Mouse (Mus musculus) spleen, postnatal 4 days (tissue): ENCODE measurements around the gene Icam4.
A peak's percentile ranks its signal among the peaks of the same experiment; 100 is the strongest.
"Not testable (repeated sequence)": the region's sequence is repeated elsewhere in the genome, so short reads cannot be mapped to it uniquely, and the experiment has no call there.

Experiments
- DNase-seq, 2 experiments: peaks; one replicate each; pipeline ENCODE4 v3.0.0; 2022; ENCODE audit warnings: low spot score in 2 of 2

Icam4 gene

DNA sequence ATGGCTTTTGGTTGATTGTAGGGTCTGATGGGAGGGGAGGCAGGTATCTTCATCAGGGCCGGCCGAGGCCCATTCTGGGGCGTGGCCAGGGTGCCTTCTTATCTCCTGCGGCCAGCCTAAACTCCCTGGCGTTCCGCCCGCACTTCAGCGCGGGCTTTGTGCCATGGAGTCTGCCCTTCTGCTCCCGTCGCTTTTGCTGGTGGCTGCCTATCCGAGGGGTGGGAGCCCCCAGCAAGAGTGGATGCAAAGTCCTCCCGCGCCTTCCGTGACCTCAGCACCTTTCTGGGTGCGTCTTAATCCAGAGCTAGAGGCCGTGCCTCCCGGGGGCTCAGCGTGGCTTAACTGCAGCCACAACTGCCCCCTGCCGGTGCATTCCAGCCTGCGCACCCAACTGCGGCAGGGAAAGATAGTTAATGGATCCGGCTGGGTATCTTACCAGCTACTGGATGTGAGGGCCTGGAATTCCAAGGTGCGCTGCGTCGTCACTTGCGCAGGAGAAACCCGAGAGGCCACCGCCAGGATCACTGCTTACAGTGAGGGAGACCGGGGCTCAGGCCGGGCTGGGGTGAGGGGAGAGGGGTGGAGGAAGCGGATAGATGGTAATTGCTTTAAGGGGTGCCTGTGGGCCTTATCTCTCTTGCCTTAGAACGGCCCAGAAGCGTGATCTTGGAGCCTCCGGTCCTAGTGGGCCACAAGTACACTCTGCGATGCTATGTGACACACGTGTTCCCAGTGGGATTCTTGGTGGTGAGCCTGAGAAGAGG is at the start of gene Icam4:
Gene Icam4, plus strand, starts transcription at position 83 of the 764 bp plus-strand sequence.
- peak; percentile 89 to 95 for DNase-seq

DNA sequence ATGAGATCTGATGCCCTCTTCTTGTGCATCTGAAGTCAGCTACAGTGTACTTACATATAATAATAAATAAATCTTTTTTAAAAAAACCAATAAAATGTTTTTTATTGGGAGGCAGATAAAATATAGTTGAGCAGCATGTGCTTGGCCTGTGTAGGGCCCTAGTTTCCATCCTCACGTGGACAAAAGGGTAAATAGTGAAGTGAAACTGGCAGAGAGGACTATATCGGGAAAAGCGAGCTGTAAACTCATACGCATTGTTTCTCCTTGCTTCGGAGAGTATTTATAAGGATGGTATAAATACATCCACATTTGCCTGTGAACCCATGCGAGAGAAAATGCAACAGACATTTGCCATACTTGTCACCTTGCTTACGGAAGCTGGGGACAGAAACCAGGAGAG is 49.4 kb upstream of the Icam4 start:
- DNase-seq, result no peak

DNA sequence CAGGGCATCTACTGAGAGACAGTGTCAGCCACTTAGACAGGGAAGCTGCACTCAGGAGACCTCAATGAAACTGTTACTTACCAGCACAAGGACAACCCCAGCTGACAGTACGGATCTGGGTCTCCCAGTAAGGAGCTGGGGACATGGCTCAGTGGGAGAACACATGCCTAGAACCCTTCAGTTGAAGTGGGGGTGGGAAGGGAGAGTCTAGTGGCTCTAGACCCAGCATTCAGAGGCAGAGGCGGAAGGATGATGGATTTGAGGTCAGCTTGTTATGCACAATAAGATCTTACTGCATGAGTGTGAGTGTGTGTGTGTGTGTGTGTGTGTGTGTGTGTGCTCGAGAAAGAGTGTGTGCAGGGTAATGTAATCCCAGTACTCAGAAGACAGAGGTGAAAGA is 47.0 kb upstream of the Icam4 start:
- no peak for DNase-seq

DNA sequence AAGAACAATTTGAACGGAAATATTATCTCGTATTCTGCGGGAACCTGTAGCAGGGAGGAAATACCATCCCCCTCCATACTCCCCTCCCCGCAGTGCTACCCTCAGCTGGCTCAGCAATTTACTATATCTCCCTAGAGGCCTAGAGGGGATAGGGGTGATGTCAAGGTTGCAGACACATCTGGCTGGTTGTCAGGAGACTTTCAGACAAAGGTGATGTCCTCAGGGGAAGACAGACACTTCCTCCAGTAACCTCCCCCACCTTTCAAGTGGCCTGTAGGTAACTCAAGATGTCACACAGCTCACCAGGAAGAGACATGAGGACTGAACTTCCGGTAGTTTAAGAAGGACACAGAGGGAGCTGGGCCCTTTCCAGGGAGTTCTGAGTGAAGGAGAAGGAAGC is 46.0 kb upstream of the Icam4 start:
- no peak for DNase-seq

DNA sequence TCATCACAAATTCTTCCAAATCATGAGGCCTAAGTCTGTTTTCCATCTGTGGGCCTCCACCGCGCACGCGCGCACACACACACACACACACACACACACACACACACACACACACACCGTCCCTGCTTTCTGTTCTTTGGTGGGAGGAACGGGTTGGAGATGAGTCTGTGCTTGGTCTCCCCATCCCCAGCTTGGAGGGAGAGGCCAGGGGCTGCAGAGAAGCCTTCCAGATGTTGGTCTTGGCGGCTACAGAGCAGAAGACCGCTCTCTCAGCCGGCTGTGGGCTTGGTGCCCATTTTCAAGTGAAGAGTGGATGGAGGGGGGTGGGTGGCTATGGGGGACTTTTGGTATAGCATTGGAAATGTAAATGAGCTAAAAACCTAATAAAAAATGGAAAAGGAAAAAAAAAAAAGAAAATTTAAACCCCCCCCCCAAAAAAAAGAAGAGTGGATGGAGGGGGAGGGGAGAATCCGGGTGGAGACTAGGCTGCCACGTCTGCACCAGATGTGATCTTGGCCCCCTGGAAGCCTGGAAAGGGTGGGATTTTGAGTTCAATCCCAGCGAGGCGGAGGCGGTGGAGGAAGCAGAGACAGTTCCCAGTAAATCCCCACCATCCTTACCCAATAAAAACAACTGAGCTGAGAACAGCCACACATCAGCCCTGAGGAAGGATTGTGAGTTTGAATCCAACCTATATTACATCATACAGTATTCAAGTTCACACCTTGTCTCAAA is 42.1 kb upstream of the Icam4 start:
- no peak for DNase-seq

DNA sequence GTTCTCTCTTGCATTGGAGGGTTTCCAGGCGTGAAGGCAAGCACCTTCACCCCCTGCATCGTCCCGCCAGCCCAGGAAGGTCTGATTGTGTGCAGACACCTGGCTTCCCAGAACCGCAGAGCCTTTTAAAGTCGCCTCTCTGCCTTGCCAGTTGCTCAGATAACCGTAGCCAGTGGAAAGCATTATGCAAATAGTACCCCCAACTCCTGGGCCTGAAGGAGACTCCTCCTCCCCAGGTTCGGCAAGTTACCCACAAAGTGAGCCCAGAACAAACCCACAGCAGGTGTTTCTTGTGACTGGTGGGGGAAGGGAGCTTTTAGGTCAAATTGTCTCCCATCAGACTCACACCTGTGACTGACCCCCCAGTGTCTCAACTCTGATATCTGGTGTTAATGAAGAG is 41.2 kb upstream of the Icam4 start:
- no peak for DNase-seq

DNA sequence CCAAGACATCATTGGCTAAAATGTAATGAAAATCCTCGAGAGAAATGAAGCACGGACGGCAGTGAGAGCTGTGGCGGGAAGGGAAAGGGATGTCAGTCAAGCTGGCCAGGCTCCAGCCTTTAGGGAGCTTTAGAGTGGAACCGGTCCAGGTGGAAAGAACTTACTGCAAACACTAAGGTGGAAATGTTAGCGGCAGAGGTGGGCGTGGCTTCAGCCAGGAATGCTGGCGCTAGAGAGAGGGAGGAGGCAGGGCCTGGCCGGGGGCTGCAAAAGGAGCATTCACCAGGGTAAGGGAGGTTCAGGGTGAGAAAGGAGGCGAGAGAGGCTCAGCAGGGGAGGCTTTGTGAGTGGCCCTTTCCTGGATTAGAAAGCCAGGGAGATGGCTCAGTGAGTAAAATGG is 38.3 kb upstream of the Icam4 start:
- DNase-seq, result no peak

DNA sequence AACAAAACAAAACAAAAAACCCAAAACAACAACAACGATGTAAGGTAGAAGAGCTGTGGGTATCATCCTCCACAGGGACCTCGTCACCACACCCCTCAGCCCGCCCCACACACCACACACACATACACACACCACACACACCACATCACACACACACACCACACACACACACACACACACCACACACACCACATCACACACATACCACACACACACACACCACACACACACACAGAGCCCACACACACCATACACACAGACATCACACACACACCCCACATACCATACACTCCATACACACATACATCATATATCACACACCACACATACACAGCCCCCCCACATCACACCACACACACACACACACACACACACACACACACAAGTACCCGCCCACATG is 37.6 kb upstream of the Icam4 start:
- DNase-seq, result no peak

DNA sequence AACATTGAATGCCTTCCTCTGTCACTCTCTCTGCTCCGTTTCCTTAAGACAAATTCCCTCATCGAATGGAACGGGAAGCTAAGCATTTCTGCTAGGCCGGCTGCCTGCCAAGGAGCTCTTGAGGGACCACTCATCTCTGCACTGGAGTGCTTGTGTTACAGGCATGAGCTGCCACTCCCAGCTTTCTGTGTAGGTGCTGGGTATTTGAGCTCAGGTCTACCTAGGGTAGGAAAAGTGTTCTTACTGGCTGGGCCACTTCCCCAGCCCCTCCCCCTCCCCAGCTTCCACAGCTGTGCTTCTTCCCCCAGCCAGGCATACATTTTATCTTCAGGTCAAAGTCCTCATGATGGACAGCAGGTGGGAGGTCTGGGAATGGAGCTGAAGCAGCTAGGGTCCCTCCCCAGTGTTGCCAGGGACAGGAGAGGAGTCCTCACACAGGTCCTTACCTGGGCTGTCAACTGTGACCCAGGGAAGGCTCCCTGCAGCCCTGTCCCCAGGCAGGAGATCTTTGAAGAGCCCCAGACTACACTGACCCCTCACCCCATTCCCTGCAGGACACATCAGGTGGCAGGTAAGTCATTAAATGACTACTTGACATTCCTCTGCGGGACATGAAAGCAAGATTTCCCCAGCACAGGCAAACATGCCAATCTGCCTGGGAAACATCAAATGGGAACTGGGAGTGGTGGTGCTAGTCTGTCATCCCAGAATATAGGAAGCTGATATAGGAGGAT is 35.8 kb upstream of the Icam4 start:
- no peak for DNase-seq

DNA sequence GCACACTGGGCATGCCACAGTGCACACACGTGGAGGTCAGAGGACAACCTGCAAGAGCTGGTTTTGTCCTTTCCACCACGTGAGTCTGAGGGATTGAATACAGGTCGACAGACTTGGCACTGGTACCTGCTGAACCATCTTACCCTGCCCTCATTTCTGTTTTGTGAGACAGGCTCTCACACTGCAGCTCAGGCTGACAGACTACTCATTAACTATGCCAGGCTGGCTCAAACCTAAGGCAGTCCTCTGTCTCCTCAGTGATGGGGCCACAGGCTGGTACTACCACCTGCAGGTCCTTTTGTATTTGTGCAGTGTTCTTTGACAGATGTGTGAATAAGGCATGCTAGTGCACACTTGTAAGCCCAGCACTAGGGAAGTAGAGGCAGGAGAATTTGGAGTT is 34.1 kb upstream of the Icam4 start:
- DNase-seq, result no peak

DNA sequence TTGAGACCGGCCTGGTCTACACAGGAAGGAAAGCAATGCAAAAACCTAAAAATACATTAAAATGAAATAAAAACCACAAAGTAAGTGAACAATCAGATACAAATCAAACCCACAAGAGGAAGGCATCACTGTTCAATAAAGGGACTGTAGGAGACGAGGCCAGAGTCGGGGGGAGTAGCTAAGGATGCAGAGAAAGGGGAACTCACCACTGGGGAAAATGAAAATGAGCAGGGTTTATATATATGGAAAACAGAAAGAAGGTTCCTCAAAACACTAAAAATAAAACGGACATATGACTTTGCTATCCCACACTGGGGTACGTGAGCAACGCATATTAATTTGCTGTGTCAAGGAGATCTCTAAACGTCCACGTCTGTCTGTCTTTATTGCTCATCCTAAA is 32.1 kb upstream of the Icam4 start:
- DNase-seq, result no peak

DNA sequence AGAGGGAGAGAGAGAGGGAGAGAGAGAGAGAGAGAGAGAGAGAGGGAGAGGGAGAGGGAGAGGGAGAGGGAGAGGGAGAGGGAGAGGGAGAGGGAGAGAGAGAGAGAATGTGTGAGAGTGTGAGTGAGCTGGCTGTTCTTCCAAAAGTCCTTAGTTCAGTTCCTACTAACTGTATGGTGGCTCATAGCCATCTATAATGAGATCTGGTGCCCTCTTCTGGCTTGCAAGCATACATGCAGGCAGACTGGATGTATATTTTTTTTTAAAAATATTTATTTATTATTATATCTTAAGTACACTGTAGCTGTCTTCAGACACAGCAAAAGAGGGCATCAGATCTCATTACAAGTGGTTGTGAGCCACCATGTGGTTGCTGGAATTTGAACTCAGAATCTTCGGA is 30.8 kb upstream of the Icam4 start:
- not testable (repeated sequence) for DNase-seq

DNA sequence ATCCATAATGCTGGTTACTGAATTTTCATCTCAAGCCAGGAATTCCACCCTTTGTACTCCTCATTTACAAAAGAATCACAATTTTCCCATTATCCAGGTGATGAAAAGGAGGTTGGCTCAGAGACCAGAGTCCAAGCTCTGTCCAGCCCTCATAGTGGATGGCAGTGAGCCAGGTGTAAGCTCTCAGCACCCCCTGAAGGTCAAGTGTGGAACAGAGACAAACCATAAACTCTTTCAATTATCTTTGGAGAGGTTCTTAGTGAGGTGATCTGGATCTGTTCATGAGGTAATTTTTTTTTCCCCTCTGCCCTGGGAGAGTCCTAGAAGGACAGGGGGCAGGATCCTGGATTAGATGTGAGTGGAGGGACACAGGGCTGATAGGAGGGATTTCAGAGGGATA is 28.4 kb upstream of the Icam4 start:
- no peak for DNase-seq

DNA sequence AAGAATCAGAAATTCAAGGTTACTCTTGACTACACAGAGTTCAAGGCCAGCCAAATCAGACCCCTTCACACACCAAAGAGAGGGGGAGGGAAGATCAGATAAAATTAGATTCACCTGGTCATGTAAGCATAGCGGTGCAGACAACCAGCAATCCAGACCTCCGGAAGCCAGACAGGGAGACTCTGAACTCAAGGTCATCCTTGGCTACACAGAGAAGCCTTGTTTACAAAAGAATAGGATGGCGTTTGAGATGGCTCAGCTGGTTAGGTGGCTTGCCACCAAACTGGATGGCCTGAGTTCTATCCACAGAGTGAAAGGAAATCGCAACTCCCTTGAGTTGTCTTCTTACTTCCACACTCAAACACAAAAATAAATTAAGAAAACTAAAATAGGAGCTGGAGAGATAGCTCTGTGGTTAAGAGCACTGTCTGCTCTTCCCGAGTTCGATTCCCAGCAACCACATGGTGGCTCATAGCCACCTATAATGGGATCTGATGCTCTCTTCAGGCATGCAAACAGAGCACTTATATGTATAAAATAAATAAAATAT is 27.4 kb upstream of the Icam4 start:
- DNase-seq, result no peak

DNA sequence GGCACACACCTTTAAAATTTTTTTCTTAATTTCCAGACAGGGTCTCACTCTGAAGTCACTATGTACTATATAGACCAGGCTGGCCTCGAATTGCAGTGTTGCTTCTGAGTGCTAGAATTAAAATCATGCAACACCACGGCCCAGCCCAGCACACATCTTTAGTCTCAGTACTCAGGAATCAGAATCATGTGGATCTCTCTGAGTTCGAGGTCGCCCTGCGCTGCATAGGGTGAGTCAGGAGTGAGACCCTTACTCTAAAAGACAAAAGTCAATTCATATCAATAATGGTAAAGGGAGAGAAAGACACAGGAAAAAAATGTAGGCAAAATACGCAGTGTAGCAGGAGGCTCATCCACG is 26.9 kb upstream of the Icam4 start:
- no peak for DNase-seq

DNA sequence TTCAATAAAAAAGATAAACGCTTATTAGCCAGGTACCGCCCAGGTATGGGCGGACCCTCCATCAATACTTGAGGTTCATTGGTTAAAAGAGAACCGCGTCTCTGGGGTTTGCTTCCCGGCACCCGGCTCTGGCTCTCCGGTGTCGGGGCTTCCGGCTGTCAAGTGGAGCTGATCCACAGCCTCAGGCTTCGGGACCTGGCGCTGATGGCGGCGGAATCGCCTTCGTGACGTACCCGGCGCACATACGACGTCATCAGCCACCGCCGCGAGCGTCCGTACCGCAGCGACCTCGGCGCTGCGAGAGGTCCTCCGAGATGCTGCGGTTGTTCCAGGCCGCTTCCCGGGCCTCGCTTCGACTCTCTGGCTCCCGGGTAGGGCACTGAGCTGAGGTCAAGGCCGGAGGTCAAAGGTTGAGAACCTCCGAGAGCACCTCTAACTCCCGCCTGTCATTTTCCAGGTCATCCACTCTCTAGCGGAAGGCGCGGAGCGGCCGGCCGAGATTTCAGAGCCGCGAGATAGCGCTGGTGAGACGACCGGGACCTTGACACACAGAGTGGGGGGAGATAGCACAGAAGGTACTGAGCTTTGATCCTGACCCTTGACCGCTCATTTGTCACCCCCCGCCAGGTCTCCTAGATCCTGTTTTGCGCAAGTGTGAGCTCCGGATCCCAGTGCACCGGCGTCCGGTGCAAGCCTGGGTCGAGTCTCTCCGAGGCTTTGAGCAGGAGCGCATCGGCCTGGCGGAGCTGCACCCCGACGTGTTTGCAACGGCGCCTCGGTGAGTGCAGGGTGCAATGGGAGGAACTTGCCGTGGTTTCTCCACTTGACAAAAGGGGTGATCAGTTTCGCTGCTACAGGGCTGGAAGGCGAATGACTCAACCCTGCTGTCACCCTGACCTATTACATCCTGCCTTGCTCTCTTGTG is 26.3 kb upstream of the Icam4 start, which contains the start of gene Mrpl4:
Gene Mrpl4, plus strand, starts transcription at position 112 of the 925 bp plus-strand sequence.
- DNase-seq, result peak; percentile 84 to 94

DNA sequence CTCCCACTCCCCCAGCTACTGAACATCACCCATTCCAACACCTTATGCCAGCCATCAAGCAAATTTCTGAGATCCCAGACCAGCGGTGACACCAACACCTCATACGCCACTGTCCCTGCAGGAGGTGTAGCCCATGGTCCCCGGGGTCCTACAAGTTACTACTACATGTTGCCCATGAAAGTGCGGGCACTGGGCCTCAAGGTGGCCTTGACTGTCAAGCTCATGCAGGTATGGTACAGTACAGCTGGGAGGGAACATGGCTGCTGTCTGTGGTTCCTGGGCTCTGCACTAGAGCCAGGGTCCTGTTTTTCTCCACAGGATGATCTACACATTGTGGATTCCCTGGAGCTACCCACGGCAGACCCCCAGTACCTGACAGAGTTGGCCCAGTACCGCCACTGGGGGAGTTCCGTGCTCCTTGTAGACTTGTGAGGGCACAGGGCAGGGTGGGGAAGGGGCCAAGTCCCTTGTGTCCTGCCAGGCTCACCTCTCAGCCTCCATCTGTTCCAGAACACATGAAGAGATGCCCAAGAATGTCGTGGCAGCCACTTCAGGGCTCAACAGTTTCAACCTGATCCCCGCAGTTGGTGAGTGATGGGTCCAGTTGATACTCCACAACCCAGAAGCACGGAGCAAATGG is 21.7 kb upstream of the Icam4 start:
- DNase-seq, result no peak

DNA sequence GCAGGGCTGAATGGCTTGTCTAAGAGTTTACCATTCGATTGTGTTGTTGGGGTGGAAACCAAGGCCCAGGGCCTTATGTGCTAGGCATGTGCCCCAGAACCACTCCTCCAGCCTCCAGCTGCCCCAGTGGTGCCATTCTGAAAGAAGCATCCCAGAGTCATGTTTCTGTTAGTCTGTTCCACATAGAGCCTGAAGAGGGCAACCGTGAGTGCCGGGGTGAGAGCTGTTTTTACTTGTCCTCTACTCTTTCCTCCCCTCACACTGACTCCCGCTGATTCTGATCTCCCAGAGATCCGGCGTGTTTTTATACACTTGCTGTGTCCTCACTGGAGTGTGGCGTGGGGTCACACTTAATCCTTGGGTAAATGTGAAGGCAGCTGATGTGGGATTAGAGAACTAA is 21.2 kb upstream of the Icam4 start:
- DNase-seq, result no peak

DNA sequence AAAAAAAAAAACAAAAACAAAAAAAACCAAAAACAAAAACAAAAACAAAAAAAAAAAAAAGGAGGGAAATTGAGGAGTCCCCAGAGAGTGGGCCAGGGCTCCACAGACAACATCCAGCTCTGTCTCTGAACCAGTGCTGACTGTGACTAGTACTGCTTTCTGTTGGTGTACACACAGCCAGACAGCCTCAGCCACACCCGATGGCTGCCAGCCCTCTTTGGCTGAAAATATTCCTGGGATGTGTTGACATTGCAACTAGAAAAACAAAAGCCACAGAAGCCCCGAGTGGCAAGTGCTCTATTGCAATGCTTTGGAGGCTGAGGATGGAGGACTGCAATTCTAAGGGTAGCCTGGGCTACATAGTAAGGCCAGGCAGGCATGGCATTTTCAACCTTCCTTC is 18.8 kb upstream of the Icam4 start:
- DNase-seq, result no peak

DNA sequence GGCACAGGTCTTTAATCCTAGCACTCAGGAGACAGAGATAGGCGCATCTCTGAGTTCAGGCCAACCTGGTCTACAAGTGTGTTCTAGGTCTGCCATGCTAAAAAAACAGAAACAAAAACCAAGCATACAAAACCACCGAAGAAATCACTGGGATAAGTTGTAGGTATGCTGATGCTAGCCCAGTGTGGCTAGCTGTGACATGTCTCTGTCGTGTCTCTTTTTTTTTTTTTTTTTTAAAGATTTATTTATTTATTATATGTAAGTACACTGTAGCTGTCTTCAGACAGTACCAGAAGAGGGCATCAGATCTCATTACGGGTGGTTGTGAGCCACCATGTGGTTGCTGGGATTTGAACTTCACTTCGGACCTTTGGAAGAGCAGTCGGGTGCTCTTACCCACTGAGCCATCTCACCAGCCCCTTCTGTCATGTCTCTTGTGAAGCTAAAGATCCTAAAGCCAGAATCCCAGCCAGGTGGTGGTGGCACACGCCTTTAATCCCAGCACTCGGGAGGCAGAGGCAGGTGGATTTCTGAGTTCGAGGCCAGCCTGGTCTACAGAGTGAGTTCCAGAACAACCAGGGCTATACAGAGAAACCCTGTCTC is 18.1 kb upstream of the Icam4 start:
- DNase-seq, result not testable (repeated sequence)
